Mouse (Mus musculus) CD4-positive, CD25-positive, alpha-beta regulatory T cell, adult 2 months (primary cell): ENCODE measurements at regions not wholly inside any gene's neighbourhood (a gene's known extent, or its start where the extent isn't known, plus 50 kb on each side); places are given as distances from the start of the nearest gene placed in this dataset.
"Not testable (repeated sequence)": the region's sequence is repeated elsewhere in the genome, so short reads cannot be mapped to it uniquely, and the experiment has no call there.

Source experiments
- DNase-seq: peaks from one replicate; pipeline ENCODE4 v3.0.0-alpha.2; 2012; ENCODE audit warnings: low read depth, low spot score

- DNase-seq, result no peak
Observed at GRCm38 (mm10) chr10:8136662-8137061, 180.6 kb upstream of the Tab2 start.

DNA sequence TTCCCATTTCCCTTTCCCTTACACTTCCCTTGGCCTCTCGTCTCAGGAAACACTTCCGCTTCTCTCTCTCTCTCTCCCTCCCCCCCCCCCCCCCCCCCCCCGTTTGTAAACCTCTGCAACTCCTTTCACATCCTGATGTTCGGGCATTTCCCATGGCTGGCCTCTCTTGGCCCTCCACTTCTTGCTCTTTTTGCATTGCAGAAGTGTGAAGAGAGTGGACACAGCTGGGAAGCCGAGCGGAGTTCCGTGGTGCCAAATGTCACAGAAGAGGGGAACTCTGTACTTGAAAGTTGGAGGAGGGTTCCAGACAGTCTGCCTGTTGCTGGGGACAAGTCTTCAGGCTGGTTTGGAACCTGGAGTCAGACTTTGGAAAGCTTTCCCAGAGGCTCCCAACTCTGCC, 179.2 kb upstream of the Tab2 start:
- no peak for DNase-seq

DNA sequence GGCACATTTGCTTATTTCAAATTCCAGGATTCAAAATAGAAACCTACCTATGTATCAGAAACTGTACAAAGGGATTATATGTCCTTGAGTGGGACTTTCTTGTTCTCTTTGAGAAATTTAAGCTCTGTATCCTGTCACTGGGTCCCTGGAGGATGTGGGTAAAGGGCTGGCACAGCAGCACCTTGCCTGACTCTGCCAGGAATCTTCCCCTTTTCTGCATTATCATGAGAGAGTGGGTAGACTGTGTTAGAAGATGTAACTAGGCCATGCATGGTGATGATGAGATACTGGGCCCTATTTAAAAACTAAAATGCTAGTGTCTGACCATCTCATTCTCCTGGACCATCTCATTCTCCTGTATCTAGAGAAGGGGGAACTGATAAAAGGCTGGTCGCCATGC, 178.4 kb upstream of the Tab2 start:
- no peak for DNase-seq

DNA sequence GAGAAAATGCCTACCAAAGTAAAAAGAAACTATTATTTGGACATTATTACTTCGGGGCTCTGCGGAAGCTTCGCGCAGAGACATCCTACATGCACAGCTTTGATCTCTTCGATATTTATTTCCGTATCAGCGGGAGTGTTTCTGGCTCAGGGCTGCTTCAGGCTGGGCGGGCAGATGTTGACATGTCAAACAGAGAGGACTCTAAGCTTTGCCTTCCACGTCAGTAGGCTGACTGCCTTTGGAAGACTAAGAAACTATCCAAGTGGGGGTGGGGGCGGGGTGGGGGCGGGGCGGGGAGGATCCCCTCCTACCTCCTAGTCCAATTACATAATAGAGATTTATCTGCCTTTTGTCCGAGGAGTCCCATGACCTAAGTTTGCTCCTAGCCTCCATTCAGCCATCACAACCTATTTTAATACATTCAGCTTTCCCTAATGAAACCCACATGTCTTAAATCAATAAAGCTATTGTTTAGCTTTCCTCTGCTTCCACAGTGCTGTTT, 177.5 kb upstream of the Tab2 start:
- DNase-seq, result no peak

GRCm38 (mm10) chr10:8132795-8133194, 176.8 kb upstream of the Tab2 start:
- no peak for DNase-seq

DNA sequence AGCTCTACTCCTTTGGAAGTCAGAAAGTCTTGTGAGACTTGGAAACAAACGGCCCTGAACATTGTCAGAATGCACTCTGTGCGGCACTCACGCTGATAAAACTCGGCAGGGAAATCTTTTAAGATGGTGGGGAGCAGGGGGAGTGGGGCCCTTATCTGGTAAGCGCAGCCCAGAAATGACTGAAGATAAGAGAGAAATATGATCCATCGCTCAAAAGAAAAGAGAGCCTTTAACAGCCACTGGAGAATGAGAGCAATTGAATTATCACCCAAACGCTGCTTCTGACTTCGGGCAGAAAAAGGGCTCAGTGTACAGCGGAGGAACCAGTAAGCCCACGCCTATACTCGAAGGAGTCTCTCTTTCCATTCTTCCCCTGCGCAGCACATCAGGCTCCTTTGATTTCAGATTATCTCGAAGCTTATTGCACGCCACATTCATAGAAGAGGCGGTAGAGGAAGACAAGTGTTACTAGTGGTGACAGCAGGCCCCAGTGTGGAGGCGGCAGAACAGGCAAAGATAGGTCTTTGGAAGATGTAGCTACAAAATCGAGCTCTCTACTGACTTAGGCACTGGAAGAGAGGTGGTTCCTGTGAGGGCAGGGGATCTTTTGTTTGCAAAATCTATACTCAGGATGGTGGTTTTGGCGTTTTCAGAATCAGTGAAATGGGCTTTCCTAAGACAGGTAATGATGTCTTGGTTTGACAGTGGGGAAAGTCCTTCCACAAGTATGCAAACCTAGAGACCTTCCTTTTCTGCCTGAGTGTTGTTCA, 174.6 kb upstream of the Tab2 start:
- DNase-seq, result peak; percentile 52

- DNase-seq, result peak; percentile 17
Observed at GRCm38 (mm10) chr10:8130057-8130456, 174.0 kb upstream of the Tab2 start.

DNA sequence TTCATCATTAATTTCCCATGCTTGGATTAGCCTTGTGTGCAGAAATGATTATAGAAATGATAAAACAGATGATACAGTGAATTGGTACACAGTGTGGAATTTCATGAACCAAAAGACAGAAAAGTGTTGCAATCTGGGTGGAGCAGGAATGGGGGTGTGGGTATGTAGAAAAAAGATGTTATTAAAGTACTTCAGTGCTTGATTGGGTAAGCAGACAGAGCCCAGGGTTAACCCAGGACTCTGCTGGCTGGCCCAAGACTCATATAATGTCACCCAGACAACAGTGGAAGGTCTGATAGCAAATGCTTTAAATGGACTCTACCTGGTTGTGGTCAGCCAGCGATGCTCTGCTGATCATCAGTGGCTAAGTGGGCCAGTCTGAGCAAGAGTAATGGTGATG, 168.1 kb upstream of the Tab2 start:
- DNase-seq, result no peak

DNA sequence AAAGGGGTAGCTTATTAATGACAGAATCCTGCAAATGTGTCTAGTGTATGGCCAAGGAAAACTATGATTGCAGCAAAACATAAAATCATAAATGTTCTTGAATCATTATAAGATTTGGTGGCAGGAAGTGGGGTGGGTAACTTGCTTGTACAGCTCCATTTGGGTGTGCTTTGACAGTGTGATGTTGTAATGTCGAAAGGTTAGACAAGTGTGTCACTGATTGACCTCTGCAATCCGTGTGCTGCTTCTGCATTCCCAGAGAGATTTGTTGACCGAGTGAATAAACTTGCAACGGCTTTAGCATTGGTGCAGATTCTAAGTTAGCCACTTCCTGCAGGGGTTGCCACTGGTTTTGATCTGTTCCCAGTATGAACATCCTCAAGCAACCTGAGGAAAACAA, 165.9 kb upstream of the Tab2 start:
- no peak for DNase-seq

- DNase-seq, result no peak
Observed at GRCm38 (mm10) chr10:8116821-8117220, 160.8 kb upstream of the Tab2 start.

DNA sequence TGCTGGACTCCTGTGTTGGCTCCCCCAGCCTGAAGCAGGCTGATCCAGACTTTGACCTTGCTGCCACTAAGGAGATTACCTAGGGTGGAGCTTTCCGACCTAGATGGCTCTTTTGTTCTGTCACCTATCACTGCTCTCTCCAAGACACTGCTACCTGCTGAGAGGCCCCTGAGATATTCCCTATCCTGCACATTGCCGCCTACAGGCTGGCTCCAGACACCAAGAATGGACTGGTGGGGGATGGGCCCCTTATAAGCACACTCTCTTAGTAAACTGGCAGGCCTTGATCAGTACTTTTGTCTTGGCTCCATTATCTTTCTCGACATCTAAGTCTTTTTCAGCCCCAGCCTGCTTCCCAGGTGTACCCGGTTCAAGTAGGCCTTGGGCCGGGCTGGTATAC, 158.9 kb upstream of the Tab2 start:
- not testable (repeated sequence) for DNase-seq

GRCm38 (mm10) chr10:8114530-8114929, 158.5 kb upstream of the Tab2 start:
- DNase-seq, result no peak

- no peak for DNase-seq
Observed at GRCm38 (mm10) chr10:8100489-8100888, 144.5 kb upstream of the Tab2 start.

DNA sequence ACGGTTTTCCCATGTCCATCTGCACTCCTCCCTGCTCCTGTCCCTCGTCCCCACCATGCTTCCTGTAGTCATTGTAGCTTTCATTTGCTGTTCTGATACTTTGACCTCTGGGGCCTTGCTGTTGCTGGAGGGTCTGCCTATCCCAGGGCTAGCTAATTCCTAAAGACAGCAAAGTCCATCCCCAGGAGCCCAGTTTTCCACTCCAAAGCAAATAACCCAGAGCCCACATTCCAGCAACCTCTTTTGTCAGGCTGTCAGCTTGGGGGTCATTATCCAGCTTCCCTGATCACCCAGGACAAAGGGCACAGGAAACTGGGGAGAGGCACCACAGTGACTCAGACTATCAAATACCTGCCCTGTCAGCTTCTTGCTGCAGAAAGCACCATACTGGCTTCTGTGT, 139.9 kb upstream of the Tab2 start:
- DNase-seq, result no peak

DNA sequence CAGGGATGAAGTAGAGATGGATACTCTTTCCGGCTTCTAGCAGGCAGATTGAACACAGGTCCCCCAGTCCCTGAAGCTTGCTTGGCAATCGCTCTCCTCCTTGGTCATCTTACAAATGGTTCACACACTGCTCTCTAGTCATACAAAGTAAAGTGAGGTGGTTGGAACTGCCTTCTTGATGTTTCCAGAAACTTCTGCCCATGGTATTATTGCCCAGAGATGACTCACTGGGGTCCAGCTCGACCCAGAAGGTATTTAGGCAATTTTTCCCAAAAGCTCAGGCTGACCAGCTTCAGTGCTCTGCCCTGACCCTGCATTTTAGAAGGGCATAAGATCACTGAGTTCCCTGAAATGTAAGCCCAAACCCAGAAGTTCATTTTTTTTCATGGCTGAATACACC, 139.2 kb upstream of the Tab2 start:
- no peak for DNase-seq

- DNase-seq, result no peak
Observed at GRCm38 (mm10) chr10:8091871-8092552, 136.0 kb upstream of the Tab2 start.

GRCm38 (mm10) chr10:8089296-8089695, 133.3 kb upstream of the Tab2 start:
- no peak for DNase-seq

GRCm38 (mm10) chr10:8088737-8089136, 132.7 kb upstream of the Tab2 start:
- no peak for DNase-seq

DNA sequence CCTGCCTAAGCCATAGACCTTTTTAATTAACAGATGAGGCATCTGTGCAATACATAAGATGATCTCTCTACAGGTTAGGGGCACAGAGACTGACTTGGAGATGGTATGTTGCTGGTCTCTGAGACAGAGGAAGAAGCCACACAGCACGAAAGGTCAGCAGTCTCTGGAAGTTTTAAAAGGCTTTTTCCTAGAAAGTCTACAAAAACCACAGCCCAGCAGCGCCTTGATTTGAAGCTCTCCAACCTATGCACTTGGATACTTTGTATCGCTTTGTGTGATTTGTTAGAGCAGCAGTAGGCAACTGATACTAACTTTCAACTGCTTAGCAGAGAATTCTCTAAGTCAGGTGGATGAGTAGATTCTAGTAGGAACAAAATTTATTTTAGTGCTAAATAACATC, 132.3 kb upstream of the Tab2 start:
- DNase-seq, result no peak

GRCm38 (mm10) chr10:8087106-8087505, 131.1 kb upstream of the Tab2 start:
- no peak for DNase-seq

DNA sequence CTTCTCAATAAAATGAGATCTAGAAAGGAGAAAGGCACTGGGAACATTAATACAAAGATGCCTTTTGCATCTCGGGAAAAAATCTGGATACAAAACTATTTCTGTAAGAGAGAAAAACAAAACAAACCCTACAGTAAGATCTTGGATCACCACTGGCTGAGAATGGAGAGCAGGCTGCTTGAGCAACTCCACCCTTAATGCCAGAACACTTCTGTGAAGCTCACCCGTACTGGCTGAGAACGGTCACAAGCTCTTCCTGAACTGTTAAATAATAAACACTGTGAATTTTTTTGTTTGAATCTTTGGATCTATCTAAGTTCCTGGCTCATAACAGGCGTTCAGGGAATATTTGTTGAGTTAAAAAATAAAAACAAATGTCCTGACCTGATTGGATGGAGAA, 130.4 kb upstream of the Tab2 start:
- no peak for DNase-seq

GRCm38 (mm10) chr10:8077904-8078811, 122.1 kb upstream of the Tab2 start:
- no peak for DNase-seq
